Mouse (Mus musculus) neural tube, embryonic 15.5 days (tissue): ENCODE data around the gene Slc32a1. TPM values are rescaled to one million over a fixed set of nuclear protein-coding genes. Genes with fewer than 3 reads are reported as not detected.
A peak's percentile ranks its signal among the peaks of the same experiment; 100 is the strongest.

Source experiments
- ATAC-seq: fragments of 200-750 bp; cut with Nextera tagmentation; 2 replicates; pipeline ENCODE4 v1.8.0; 2017; ENCODE audit warnings: mild to moderate bottlenecking, moderate TSS enrichment, moderate library complexity; ENCODE audit not compliant: low FRiP score
- H3K27ac ChIP-seq: fragments of 300-500 bp; sonication (generic); replicated peaks from 2 replicates; pipeline ENCODE4 v1.5.1; 2015; ENCODE audit warnings: mild to moderate bottlenecking, inconsistent platforms
- H3K27me3 ChIP-seq: fragments of 300-500 bp; sonication (generic); replicated peaks from 2 replicates; pipeline ENCODE4 v1.6.1; 2015; ENCODE audit warnings: inconsistent platforms
- H3K36me3 ChIP-seq: fragments of 300-500 bp; sonication (generic); 2 replicates; pipeline ENCODE4 v1.6.1; 2015; ENCODE audit warnings: inconsistent platforms
- H3K4me1 ChIP-seq: fragments of 300-500 bp; sonication (generic); 2 replicates; pipeline ENCODE4 v1.6.1; 2015; ENCODE audit warnings: inconsistent platforms
- H3K4me2 ChIP-seq: fragments of 300-500 bp; sonication (generic); 2 replicates; pipeline ENCODE4 v1.6.1; 2015; ENCODE audit warnings: inconsistent platforms, mild to moderate bottlenecking, moderate library complexity
- H3K4me3 ChIP-seq: fragments of 300-500 bp; sonication (generic); replicated peaks from 2 replicates; pipeline ENCODE4 v1.5.1; 2015; ENCODE audit warnings: mild to moderate bottlenecking, inconsistent platforms
- H3K9ac ChIP-seq: fragments of 300-500 bp; sonication (generic); replicated peaks from 2 replicates; pipeline ENCODE4 v1.6.1; 2015; ENCODE audit warnings: mild to moderate bottlenecking, inconsistent platforms
- H3K9me3 ChIP-seq: fragments of 300-500 bp; sonication (generic); replicated peaks from 2 replicates; pipeline ENCODE4 v1.6.1; 2016; ENCODE audit warnings: inconsistent platforms
- WGBS: fragments of 180-500 bp; shearing (Covaris S2); methylation state at CpG from one replicate; pipeline ENCODE4 v1.1.7; 2015; ENCODE audit warnings: mixed read lengths; 5-methylcytosine and 5-hydroxymethylcytosine counted together
- polyA plus RNA-seq: library from polyadenylated mRNA; unstranded; fragments of >200 nt; fragmentation: Nextera tagmentation; extraction: Ambion mirVana; gene quantifications from 2 replicates; pipeline ENCODE4 v1.2.1, GENCODE M21; 2015

Gene Slc32a1
- polyA plus RNA-seq, 1 experiment from 2014 or later = 11.1 TPM

DNA sequence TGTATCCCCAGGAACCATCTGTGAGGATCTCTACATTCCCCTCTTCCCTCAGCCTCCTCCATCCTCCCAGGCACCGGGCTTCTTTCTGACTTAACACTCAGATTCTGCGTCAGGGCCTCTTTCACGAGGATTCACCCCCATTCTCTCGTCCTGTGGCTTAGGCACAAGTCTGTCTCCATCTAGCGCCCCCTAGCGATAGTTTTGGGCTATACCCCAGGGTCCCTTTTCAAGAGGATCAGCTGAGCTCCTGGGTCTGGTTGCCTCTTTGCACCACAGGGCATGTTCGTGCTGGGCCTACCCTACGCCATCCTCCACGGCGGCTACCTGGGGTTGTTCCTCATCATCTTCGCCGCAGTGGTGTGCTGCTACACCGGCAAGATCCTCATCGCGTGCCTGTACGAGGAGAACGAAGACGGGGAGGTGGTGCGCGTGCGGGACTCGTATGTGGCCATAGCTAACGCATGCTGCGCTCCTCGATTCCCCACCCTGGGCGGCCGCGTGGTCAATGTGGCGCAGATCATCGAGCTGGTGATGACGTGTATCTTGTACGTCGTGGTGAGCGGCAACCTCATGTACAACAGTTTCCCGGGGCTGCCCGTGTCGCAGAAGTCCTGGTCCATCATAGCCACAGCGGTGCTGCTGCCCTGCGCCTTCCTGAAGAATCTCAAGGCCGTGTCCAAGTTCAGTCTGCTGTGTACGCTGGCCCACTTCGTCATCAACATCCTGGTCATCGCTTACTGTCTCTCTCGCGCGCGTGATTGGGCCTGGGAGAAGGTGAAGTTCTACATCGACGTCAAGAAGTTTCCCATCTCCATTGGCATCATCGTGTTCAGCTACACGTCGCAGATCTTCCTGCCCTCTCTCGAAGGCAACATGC, 3.2 kb downstream of the Slc32a1 start:
- H3K27me3 ChIP-seq = peaks cover 94% of the 10 kb centered on the region
- H3K27ac ChIP-seq = peak overlapping the region; percentile 54
- no peak for ATAC-seq
- no peaks in the 10 kb centered on the region for H3K36me3 ChIP-seq
- H3K4me3 ChIP-seq = peak overlapping the region; percentile 50
- peak overlapping the region; percentile 60 for H3K9ac ChIP-seq
- WGBS = 3% methylated on average over 53 of the region's 53 CpGs
- H3K4me1 ChIP-seq = peaks cover 44% of the 10 kb centered on the region
- no peaks in the 10 kb centered on the region for H3K9me3 ChIP-seq
- peak overlapping the region; percentile 55 for H3K4me2 ChIP-seq

- Histone ChIP-seq H3K4me1 (peaks cover 44% of the 10 kb centered on the region), H3K9me3 (no peaks in the 10 kb centered on the region), H3K4me3 (peak overlapping the region; percentile 50), H3K36me3 (no peaks in the 10 kb centered on the region), H3K27ac (peak overlapping the region; percentile 46; the same call in 1 of the 2 replicates), H3K9ac (peak overlapping the region; percentile 34; the same call in 1 of the 2 replicates), H3K27me3 (peaks cover 94% of the 10 kb centered on the region), H3K4me2 (peak overlapping the region; percentile 55)
- ATAC-seq = no peak
- WGBS = 2% methylated on average over 47 of the region's 47 CpGs
These were observed 3.9 kb downstream of the Slc32a1 start for GRCm38 (mm10) chr2:158614418-158614955.

DNA sequence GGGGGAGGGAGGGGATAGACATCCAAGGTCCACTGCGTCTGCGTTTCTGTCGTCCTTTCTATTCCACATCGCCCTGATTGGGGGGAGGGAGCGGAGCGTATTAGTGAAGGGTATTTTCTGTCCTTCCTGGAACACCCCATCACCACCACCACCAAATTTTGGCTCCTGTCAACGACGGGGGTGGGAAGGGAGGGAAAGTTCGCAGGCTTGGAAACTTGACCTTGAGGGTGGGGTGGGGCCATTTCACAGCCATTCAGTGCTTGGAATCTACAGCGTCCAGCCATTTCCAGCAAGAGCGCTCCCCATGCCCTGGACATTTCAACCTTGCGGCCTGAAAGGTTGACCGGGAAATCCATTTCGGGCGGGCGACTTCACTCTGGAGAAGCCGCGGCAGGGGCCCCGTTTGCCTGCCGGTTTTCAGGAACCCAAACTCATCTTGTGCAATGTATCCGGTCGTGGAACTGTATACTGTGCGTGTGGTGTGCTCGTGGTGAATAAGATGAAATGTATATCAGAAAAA, 4.7 kb downstream of the Slc32a1 start:
- Histone ChIP-seq H3K27ac (peak overlapping the region; percentile 46), H3K4me1 (peaks cover 39% of the 10 kb centered on the region)

GRCm38 (mm10) chr2:158615702-158616101, 5.1 kb downstream of the Slc32a1 start:
- H3K27ac ChIP-seq = peak overlapping the region; percentile 72; the same call in 1 of the 2 replicates
- H3K27me3 ChIP-seq = peaks cover 88% of the 10 kb centered on the region
- peak overlapping the region; percentile 50 for H3K4me3 ChIP-seq
- H3K36me3 ChIP-seq = no peaks in the 10 kb centered on the region
- 2% methylated on average over 13 of the region's 13 CpGs for WGBS
- no peaks in the 10 kb centered on the region for H3K9me3 ChIP-seq
- H3K4me1 ChIP-seq = peaks cover 35% of the 10 kb centered on the region
- peak overlapping the region; percentile 31; the same call in 1 of the 2 replicates for H3K9ac ChIP-seq
- ATAC-seq = no peak
- H3K4me2 ChIP-seq = peak overlapping the region; percentile 55

More for the DNA sequence above, 4.7 kb downstream of the Slc32a1 start:
- Histone ChIP-seq H3K4me2 (peak overlapping the region; percentile 55), H3K9ac (peak overlapping the region; percentile 34; the same call in 1 of the 2 replicates), H3K4me3 (peak overlapping the region; percentile 50), H3K9me3 (no peaks in the 10 kb centered on the region), H3K36me3 (no peaks in the 10 kb centered on the region), H3K27me3 (peaks cover 91% of the 10 kb centered on the region)
- ATAC-seq = no peak
- 2% methylated on average over 23 of the region's 24 CpGs for WGBS

DNA sequence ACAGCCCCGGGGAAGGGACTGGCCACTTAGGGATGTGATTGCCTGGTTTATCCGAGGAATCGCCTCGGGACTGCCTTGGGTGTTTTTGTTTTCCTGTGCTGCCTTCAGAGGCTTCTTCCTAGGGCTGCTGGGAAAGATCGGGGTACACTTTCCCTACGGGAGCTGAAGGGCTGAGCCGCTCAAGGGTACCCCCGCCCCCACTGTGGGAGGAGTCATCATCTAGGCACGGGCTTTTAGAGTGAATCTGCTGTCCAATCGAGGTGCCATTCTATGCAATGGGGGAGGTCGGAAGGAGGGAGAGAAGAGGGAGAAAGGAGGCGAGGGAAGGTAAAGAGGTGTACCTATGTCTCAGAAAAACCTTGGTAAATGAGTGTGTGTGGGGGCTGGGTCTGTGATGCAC, 5.7 kb downstream of the Slc32a1 start:
- H3K9me3 ChIP-seq = no peaks in the 10 kb centered on the region
- H3K4me1 ChIP-seq = peaks cover 32% of the 10 kb centered on the region
- peak overlapping the region; percentile 72 for H3K27ac ChIP-seq
- peak overlapping the region; percentile 55 for H3K4me2 ChIP-seq
- WGBS = under 1% methylated on average over 12 of the region's 12 CpGs
- H3K27me3 ChIP-seq = peaks cover 86% of the 10 kb centered on the region
- ATAC-seq = peak; percentile 75
- peak overlapping the region; percentile 50 for H3K4me3 ChIP-seq
- H3K9ac ChIP-seq = peak overlapping the region; percentile 31
- H3K36me3 ChIP-seq = no peaks in the 10 kb centered on the region

- Histone ChIP-seq H3K4me2 (peak overlapping the region; percentile 55), H3K36me3 (no peaks in the 10 kb centered on the region), H3K27ac (peak overlapping the region; percentile 72), H3K4me3 (peak overlapping the region; percentile 50), H3K4me1 (peaks cover 32% of the 10 kb centered on the region), H3K9me3 (no peaks in the 10 kb centered on the region), H3K27me3 (peaks cover 85% of the 10 kb centered on the region), H3K9ac (0 out of 2 replicates have a peak overlapping the region, but pooled peaks have one; percentile 28)
- peak; percentile 67 for ATAC-seq
- WGBS = 13% methylated on average over 8 of the region's 11 CpGs
These were observed 6.2 kb downstream of the Slc32a1 start for GRCm38 (mm10) chr2:158616790-158617189.

- H3K4me1 ChIP-seq = peaks cover 20% of the 10 kb centered on the region
- H3K9ac ChIP-seq = peak within 1 kb of the TSS; percentile 69
- H3K27me3 ChIP-seq = peaks cover 11% of the 10 kb centered on the region
- H3K4me3 ChIP-seq = peak within 1 kb of the TSS; percentile 69
- H3K4me2 ChIP-seq = peak within 1 kb of the TSS; percentile 73
- under 1% methylated on average over 39 of the region's 39 CpGs for WGBS
- ATAC-seq = peak; percentile 96
- H3K36me3 ChIP-seq = peaks cover 19% of the 10 kb centered on the region
- H3K9me3 ChIP-seq = no peaks in the 10 kb centered on the region
- H3K27ac ChIP-seq = peak within 1 kb of the TSS; percentile 89
These were observed 14.2 kb downstream of the Slc32a1 start, which contains the start of gene Actr5 for GRCm38 (mm10) chr2:158624718-158625222. Actr5 (plus strand) TSS chr2:158624888.

DNA sequence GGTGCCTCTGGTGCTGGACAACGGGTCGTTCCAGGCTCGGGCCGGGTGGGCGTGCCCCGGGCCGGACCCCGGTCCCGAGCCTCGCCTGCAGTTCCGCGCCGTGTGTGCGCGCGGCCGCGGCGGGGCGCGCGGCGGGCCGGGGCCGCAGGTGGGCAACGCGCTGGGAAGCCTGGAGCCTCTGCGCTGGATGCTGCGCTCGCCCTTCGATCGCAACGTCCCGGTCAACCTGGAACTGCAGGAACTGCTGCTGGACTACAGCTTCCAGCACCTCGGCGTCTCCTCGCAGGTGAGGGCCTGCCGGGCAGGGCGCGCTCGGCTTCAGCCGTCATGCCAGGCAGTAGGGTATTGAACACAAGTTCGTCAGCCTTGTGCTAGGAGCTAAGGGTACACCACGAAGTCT, 14.7 kb downstream of the Slc32a1 start:
- H3K4me3 ChIP-seq = peak overlapping the region; percentile 69
- peak overlapping the region; percentile 73 for H3K4me2 ChIP-seq
- peak overlapping the region; percentile 69 for H3K9ac ChIP-seq
- WGBS = under 1% methylated on average over 44 of the region's 44 CpGs
- H3K4me1 ChIP-seq = peaks cover 20% of the 10 kb centered on the region
- ATAC-seq = peak; percentile 74
- H3K36me3 ChIP-seq = peaks cover 23% of the 10 kb centered on the region
- H3K27me3 ChIP-seq = peaks cover 10% of the 10 kb centered on the region; the same call in 1 of the 2 replicates
- peak overlapping the region; percentile 89 for H3K27ac ChIP-seq
- no peaks in the 10 kb centered on the region for H3K9me3 ChIP-seq

GRCm38 (mm10) chr2:158625697-158626096, 15.1 kb downstream of the Slc32a1 start:
- peaks cover 9% of the 10 kb centered on the region; the same call in 1 of the 2 replicates for H3K27me3 ChIP-seq
- ATAC-seq = no peak
- H3K9ac ChIP-seq = peak overlapping the region; percentile 69
- peaks cover 28% of the 10 kb centered on the region for H3K36me3 ChIP-seq
- H3K4me2 ChIP-seq = peak overlapping the region; percentile 73
- H3K9me3 ChIP-seq = no peaks in the 10 kb centered on the region
- peak overlapping the region; percentile 89; the same call in 1 of the 2 replicates for H3K27ac ChIP-seq
- peak overlapping the region; percentile 69 for H3K4me3 ChIP-seq
- 52% methylated on average over 8 of the region's 8 CpGs for WGBS
- H3K4me1 ChIP-seq = peaks cover 20% of the 10 kb centered on the region

- 76% methylated on average over 3 of the region's 3 CpGs for WGBS
- Histone ChIP-seq H3K4me3 (no peak overlapping the region), H3K4me1 (peaks cover 20% of the 10 kb centered on the region), H3K27ac (no peak overlapping the region), H3K9ac (no peak overlapping the region), H3K27me3 (no peaks in the 10 kb centered on the region), H3K9me3 (no peaks in the 10 kb centered on the region), H3K36me3 (peaks cover 58% of the 10 kb centered on the region), H3K4me2 (no peak overlapping the region)
- ATAC-seq = no peak
These were observed 18.3 kb downstream of the Slc32a1 start for GRCm38 (mm10) chr2:158628858-158629257.

DNA sequence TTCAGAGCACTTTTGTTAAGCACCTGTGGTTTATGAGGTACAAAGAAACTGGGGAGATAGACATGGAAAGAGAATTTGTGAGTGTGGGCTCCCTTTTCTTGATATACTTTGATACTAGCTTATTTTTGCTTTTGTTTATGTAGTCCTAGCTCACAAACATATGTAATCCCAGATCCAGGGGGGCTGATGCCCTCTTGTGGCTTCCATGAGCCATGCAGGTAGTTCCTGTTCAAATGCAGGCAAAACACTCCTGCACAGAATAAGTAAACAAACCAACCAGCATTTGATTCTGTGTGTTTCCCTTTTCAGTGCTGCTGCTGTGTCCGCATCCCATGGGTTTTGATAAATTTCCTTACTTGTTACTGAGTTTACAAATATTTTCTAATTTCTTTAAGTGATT, 18.8 kb downstream of the Slc32a1 start:
- peaks cover 19% of the 10 kb centered on the region for H3K4me1 ChIP-seq
- peaks cover 61% of the 10 kb centered on the region for H3K36me3 ChIP-seq
- no peak overlapping the region for H3K4me2 ChIP-seq
- H3K9ac ChIP-seq = no peak overlapping the region
- no peaks in the 10 kb centered on the region for H3K27me3 ChIP-seq
- no peak for ATAC-seq
- no peak overlapping the region for H3K4me3 ChIP-seq
- H3K27ac ChIP-seq = no peak overlapping the region
- WGBS = 88% methylated on average over 1 of the region's 1 CpGs
- no peaks in the 10 kb centered on the region for H3K9me3 ChIP-seq
